Mouse (Mus musculus): ENCODE data around the gene Crabp2.

GRCm38 (mm10) chr3:87943586-87943985, 4.9 kb upstream of the Crabp2 start:
- TF ChIP-seq NRF1 (IDR thresholded peaks at IDR 0.05; ENCODE audit: low read depth, low read length) (no peak), MAX (IDR thresholded peaks at IDR 0.05; ENCODE audit: low read length) (no peak), CHD2 (IDR thresholded peaks at IDR 0.05; ENCODE audit: low read length) (no peak), CTCF (conservative IDR thresholded peaks at IDR 0.05 in 1 of 2, IDR thresholded peaks at IDR 0.05 in 1 of 2; ENCODE audit: low read depth in 2 of 2, low read length in 2 of 2) (no peak), GABPA (IDR thresholded peaks at IDR 0.05; ENCODE audit: insufficient replicate concordance, low read depth, low read length) (no peak), E2F4 (IDR thresholded peaks at IDR 0.05; ENCODE audit: insufficient replicate concordance, low read depth, low read length) (no peak), MXI1 (IDR thresholded peaks at IDR 0.05; ENCODE audit: low read depth, low read length) (no peak), POLR2A (IDR thresholded peaks at IDR 0.05; ENCODE audit: low read depth, low read length) (no peak), ZNF384 (IDR thresholded peaks at IDR 0.05; ENCODE audit: low read depth, low read length) (no peak), TBP (conservative IDR thresholded peaks at IDR 0.05; ENCODE audit: low read depth, low read length) (no peak), TCF12 (IDR thresholded peaks at IDR 0.05; ENCODE audit: low read depth, low read length) (no peak), HCFC1 (IDR thresholded peaks at IDR 0.05; ENCODE audit: low read depth, low read length) (no peak), POLR2AphosphoS2 (IDR thresholded peaks at IDR 0.05; ENCODE audit: low read depth, low read length) (no peak), KAT2A (IDR thresholded peaks at IDR 0.05; ENCODE audit: insufficient replicate concordance, low read length) (no peak)
